Mouse (Mus musculus): ENCODE results near the gene Arl16.

The Arl16 gene

GRCm38 (mm10) chr11:120453306-120453705, 14.1 kb downstream of the Arl16 start, which contains the start of gene Pde6g:
TSS of gene Pde6g (minus strand) at chr11:120453500.
- no peak for DNase-seq (ENCODE audit: low spot score in 2 of 2)

GRCm38 (mm10) chr11:120452246-120452645, 15.2 kb downstream of the Arl16 start:
- no peak for DNase-seq (ENCODE audit: low spot score in 2 of 2)

GRCm38 (mm10) chr11:120447179-120447578, 20.2 kb downstream of the Arl16 start:
- no peak for DNase-seq (ENCODE audit: low spot score in 2 of 2)

- DNase-seq (ENCODE audit: low spot score in 2 of 2): no peak
Observed at GRCm38 (mm10) chr11:120445475-120445874, 21.9 kb downstream of the Arl16 start.

GRCm38 (mm10) chr11:120444106-120444505, 23.3 kb downstream of the Arl16 start:
- DNase-seq (ENCODE audit: low spot score in 2 of 2): no peak

GRCm38 (mm10) chr11:120442765-120443280, 24.6 kb downstream of the Arl16 start:
- no peak for DNase-seq (ENCODE audit: low spot score in 2 of 2)

- no peak for DNase-seq (ENCODE audit: low spot score in 2 of 2)
Observed at GRCm38 (mm10) chr11:120442344-120442743, 25.1 kb downstream of the Arl16 start, which contains the start of gene Tspan10. TSS of gene Tspan10 (plus strand) at chr11:120442644.

- no peak for DNase-seq (ENCODE audit: low spot score in 2 of 2)
Observed at GRCm38 (mm10) chr11:120437857-120438385, 29.5 kb downstream of the Arl16 start.

- peak; percentile 67 to 73 for DNase-seq (ENCODE audit: low spot score in 2 of 2)
Observed at GRCm38 (mm10) chr11:120437152-120437856, 30.1 kb downstream of the Arl16 start, which contains the start of gene Nploc4. TSS of gene Nploc4 (minus strand) at chr11:120437708.

- DNase-seq (ENCODE audit: low spot score in 2 of 2): no peak
Observed at GRCm38 (mm10) chr11:120426727-120427126, 40.7 kb downstream of the Arl16 start.

GRCm38 (mm10) chr11:120423569-120424295, 43.7 kb downstream of the Arl16 start:
- DNase-seq (ENCODE audit: low spot score in 2 of 2): peak; percentile 12 to 17

GRCm38 (mm10) chr11:120422651-120423568, 44.5 kb downstream of the Arl16 start:
- no peak for DNase-seq (ENCODE audit: low spot score in 2 of 2)

GRCm38 (mm10) chr11:120418592-120418991, 48.8 kb downstream of the Arl16 start:
- DNase-seq (ENCODE audit: low spot score in 2 of 2): no peak

- DNase-seq (ENCODE audit: low spot score in 2 of 2): no peak
Observed at GRCm38 (mm10) chr11:120417852-120418251, 49.6 kb downstream of the Arl16 start.

All from right cerebral cortex, postnatal 36 days (tissue).